In genomic region chr8:55622399-55622798, GRCm38 (mm10) we compare ENCODE assay signal across 21 mouse cellular contexts.
DNase-seq lines count a peak whose midpoint lies in the region; ATAC-seq and TF ChIP-seq lines count a peak whose summit lies in the region.
"Had no signal": no experiment of that assay in that cellular context is flagged by ENCODE, and none has a peak within 500 bp of the region (broad histone marks: within the 10 kb centered on the region; RNA-seq: fewer than 3 reads in every experiment).

No protein-coding gene starts in this region.

- no peak overlapping the region for H3K27ac ChIP-seq in forebrain, postnatal 0 days (ENCODE audit: low read depth, low read length)
- H3K27ac ChIP-seq in forebrain, embryonic 15.5 days (replicated peaks), result no peak overlapping the region
- no peak overlapping the region for H3K27ac ChIP-seq in midbrain, embryonic 16.5 days (ENCODE audit: low read length)
- H3K27ac ChIP-seq in midbrain, embryonic 10.5 days (replicated peaks), result no peak overlapping the region
- no peak overlapping the region for H3K27ac ChIP-seq in heart, embryonic 10.5 days
- H3K27ac ChIP-seq: forebrain, embryonic 10.5 days; forebrain, embryonic 13.5 days; heart, embryonic 13.5 days; hindbrain, embryonic 15.5 days; intestine, embryonic 15.5 days had no signal

- 76% methylated on average over 2 of the region's 2 CpGs for WGBS in forebrain, postnatal 0 days
- 85% methylated on average over 2 of the region's 2 CpGs for whole genome bisulfite sequencing in forebrain, embryonic 15.5 days
- WGBS in midbrain, embryonic 16.5 days, result 85% methylated on average over 2 of the region's 2 CpGs
- WGBS in midbrain, embryonic 10.5 days, result 77% methylated on average over 2 of the region's 2 CpGs
- WGBS in heart, embryonic 10.5 days, result 75% methylated on average over 2 of the region's 2 CpGs

- H3K4me3 ChIP-seq in forebrain, postnatal 0 days (ENCODE audit: low read depth, low read length), result no peak overlapping the region
- H3K4me3 ChIP-seq in forebrain, embryonic 15.5 days, result no peak overlapping the region
- H3K4me3 ChIP-seq in midbrain, embryonic 16.5 days (ENCODE audit: low read depth, low read length), result no peak overlapping the region
- no peak overlapping the region for H3K4me3 ChIP-seq in midbrain, embryonic 10.5 days
- H3K4me3 ChIP-seq in heart, embryonic 10.5 days, result no peak overlapping the region
- H3K4me3 ChIP-seq: forebrain, embryonic 10.5 days; forebrain, embryonic 13.5 days; heart, embryonic 13.5 days; hindbrain, embryonic 15.5 days; intestine, embryonic 15.5 days had no signal

- H3K36me3 ChIP-seq in forebrain, postnatal 0 days (ENCODE audit: insufficient read depth), result no peaks in the 10 kb centered on the region
- H3K36me3 ChIP-seq in forebrain, embryonic 15.5 days, result no peaks in the 10 kb centered on the region
- H3K36me3 ChIP-seq in midbrain, embryonic 16.5 days (ENCODE audit: control insufficient read depth, insufficient read depth, low read length), result no peaks in the 10 kb centered on the region
- no peaks in the 10 kb centered on the region for H3K36me3 ChIP-seq in midbrain, embryonic 10.5 days
- H3K36me3 ChIP-seq in heart, embryonic 10.5 days, result no peaks in the 10 kb centered on the region
- H3K36me3 ChIP-seq: forebrain, embryonic 10.5 days; heart, embryonic 13.5 days; hindbrain, embryonic 15.5 days; intestine, embryonic 15.5 days had no signal

- no peaks in the 10 kb centered on the region for H3K4me1 ChIP-seq in forebrain, postnatal 0 days (ENCODE audit: insufficient read depth)
- no peaks in the 10 kb centered on the region for H3K4me1 ChIP-seq in forebrain, embryonic 15.5 days
- no peaks in the 10 kb centered on the region for H3K4me1 ChIP-seq in midbrain, embryonic 16.5 days (ENCODE audit: control insufficient read depth, insufficient read depth, low read length)
- no peaks in the 10 kb centered on the region for H3K4me1 ChIP-seq in midbrain, embryonic 10.5 days
- H3K4me1 ChIP-seq in heart, embryonic 10.5 days, result no peaks in the 10 kb centered on the region
- H3K4me1 ChIP-seq: forebrain, embryonic 10.5 days; forebrain, embryonic 13.5 days; heart, embryonic 13.5 days; hindbrain, embryonic 15.5 days; intestine, embryonic 15.5 days had no signal

- no peak for DNase-seq in forebrain, postnatal 0 days
- no peak for DNase-seq in midbrain, embryonic 10.5 days (ENCODE audit: low spot score)
- DNase-seq in brain, embryonic 18.5 days (ENCODE audit: low read depth, low spot score), result peak; percentile 1
- DNase-seq in heart, embryonic 10.5 days (ENCODE audit: low spot score), result no peak
- DNase-seq: adrenal gland, adult 8-10 months; adrenal gland, postnatal 25 days; cerebellum, adult 18-20 months; cerebellum, adult 9-10 months; cerebellum, postnatal 14 days; gastrocnemius, postnatal 25 days; heart, adult 18-20 months; heart, postnatal 14 days; heart, postnatal 4 days had no signal

- no peak overlapping the region for H3K4me2 ChIP-seq in forebrain, postnatal 0 days (ENCODE audit: low read depth)
- no peak overlapping the region for H3K4me2 ChIP-seq in forebrain, embryonic 15.5 days (replicated peaks)
- H3K4me2 ChIP-seq in midbrain, embryonic 16.5 days (ENCODE audit: low read length), result no peak overlapping the region
- H3K4me2 ChIP-seq: forebrain, embryonic 13.5 days; heart, embryonic 13.5 days; hindbrain, embryonic 15.5 days; intestine, embryonic 15.5 days had no signal

- ATAC-seq in forebrain, postnatal 0 days, result peak; percentile 43; the same call in 1 of the 2 replicates
- no peak for ATAC-seq in forebrain, embryonic 15.5 days (replicated peaks)
- ATAC-seq in midbrain, embryonic 16.5 days, result 0 out of 2 replicates have a peak, but pooled peaks have one; percentile 54
- ATAC-seq: activated CD4-positive, CD25-positive, alpha-beta regulatory T cell, adult 4 months; forebrain, embryonic 13.5 days; intestine, embryonic 15.5 days had no signal

- no peak for TF ChIP-seq CTCF in forebrain, postnatal 0 days (IDR thresholded peaks at IDR 0.05; ENCODE audit: low read depth)

- no peaks in the 10 kb centered on the region for H3K9me3 ChIP-seq in forebrain, postnatal 0 days (ENCODE audit: low read length)
- no peaks in the 10 kb centered on the region for H3K9me3 ChIP-seq in forebrain, embryonic 15.5 days
- no peaks in the 10 kb centered on the region for H3K9me3 ChIP-seq in midbrain, embryonic 16.5 days (replicated peaks; ENCODE audit: control insufficient read depth, low read length, poor library complexity, severe bottlenecking)
- no peaks in the 10 kb centered on the region for H3K9me3 ChIP-seq in midbrain, embryonic 10.5 days (replicated peaks)
- H3K9me3 ChIP-seq in heart, embryonic 10.5 days, result no peaks in the 10 kb centered on the region
- H3K9me3 ChIP-seq: forebrain, embryonic 10.5 days; forebrain, embryonic 13.5 days; heart, embryonic 13.5 days; hindbrain, embryonic 15.5 days; intestine, embryonic 15.5 days had no signal

- H3K27me3 ChIP-seq in forebrain, postnatal 0 days (ENCODE audit: insufficient read depth, low read length), result no peaks in the 10 kb centered on the region
- no peaks in the 10 kb centered on the region for H3K27me3 ChIP-seq in forebrain, embryonic 15.5 days
- H3K27me3 ChIP-seq in midbrain, embryonic 16.5 days (ENCODE audit: control insufficient read depth, insufficient read depth, low read depth, low read length), result no peaks in the 10 kb centered on the region
- H3K27me3 ChIP-seq in midbrain, embryonic 10.5 days (ENCODE audit: low read depth, poor library complexity, severe bottlenecking), result no peaks in the 10 kb centered on the region
- no peaks in the 10 kb centered on the region for H3K27me3 ChIP-seq in heart, embryonic 10.5 days (ENCODE audit: insufficient read depth, poor library complexity, severe bottlenecking)
- H3K27me3 ChIP-seq: forebrain, embryonic 13.5 days; heart, embryonic 13.5 days; hindbrain, embryonic 15.5 days; intestine, embryonic 15.5 days had no signal

- H3K9ac ChIP-seq in forebrain, postnatal 0 days, result no peak overlapping the region
- no peak overlapping the region for H3K9ac ChIP-seq in forebrain, embryonic 15.5 days (replicated peaks)
- H3K9ac ChIP-seq in midbrain, embryonic 16.5 days (ENCODE audit: low read depth, low read length), result no peak overlapping the region
- H3K9ac ChIP-seq: forebrain, embryonic 13.5 days; heart, embryonic 13.5 days; hindbrain, embryonic 15.5 days; intestine, embryonic 15.5 days had no signal
